Mouse (Mus musculus) heart, adult 11 months (tissue): ENCODE measurements around the gene Sipa1.
A peak's percentile ranks its signal among the peaks of the same experiment; 100 is the strongest.

Experiments
- DNase-seq: peaks from one replicate; pipeline ENCODE4 v3.0.0; 2022

Gene Sipa1

GRCm38 (mm10) chr19:5686437-5686836 is 22.9 kb upstream of the Sipa1 start:
- no peak for DNase-seq

DNA sequence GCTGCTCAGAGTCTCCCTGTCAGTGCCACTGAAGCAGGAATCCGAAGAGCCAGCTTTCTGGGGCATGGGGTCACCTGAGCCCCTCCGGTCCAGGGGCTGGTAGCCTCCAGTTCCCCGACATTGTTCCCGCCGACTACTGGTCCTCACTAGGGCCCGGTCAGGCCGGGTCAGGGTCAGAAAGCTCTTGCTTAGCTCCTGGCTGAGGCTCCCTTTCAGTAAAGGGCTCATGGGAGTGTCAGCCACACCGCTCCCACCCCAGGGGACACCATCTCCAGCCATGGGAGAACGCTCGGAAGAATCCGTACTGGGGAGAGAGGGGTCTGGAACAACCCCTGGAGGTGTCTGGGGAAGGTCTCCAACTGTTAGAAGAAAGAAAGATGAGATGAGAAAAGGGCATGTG is 22.4 kb upstream of the Sipa1 start:
- DNase-seq: peak; percentile 92

DNA sequence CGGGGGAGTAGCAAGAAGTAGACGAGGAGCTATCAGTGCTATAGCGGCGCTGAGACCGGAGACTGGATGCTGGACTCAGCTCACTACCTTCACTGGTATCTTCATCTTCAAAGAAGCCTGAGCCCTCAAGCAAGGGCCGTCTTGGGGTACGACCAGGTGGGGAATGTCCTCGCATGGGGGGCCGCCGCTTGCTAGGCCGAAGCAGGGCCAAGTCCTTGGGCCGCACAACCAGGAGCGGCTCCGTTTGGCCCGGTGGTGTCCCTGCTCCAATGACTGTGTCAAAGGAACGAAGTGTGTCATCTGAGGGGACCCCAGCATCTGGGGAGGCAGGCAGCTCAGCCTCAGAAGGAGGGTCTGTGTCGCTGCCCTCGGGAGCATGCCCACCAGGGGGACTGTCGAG is 21.9 kb upstream of the Sipa1 start:
- peak; percentile 92 for DNase-seq

DNA sequence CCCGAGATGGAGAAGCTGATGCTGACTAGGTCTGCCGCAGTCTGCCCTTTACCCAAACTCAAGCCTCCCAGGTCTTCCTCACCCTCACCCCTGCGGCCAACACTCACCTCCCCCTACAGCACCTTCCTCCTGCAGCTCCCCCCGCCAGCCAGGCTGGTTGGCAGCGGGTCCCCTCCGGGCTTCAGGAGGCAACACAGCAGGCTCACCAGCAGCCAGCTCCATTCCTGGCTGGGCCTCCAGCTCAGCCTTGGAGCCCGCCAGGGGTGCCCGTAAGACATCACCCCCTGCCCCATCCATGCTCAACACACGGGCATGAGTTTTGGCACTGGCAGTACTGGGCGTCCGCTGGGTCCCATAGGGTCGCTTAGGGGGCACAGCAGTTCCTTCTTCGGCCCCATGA is 21.5 kb upstream of the Sipa1 start:
- peak; percentile 91 for DNase-seq

GRCm38 (mm10) chr19:5684236-5684635 is 20.7 kb upstream of the Sipa1 start:
- DNase-seq: no peak

DNA sequence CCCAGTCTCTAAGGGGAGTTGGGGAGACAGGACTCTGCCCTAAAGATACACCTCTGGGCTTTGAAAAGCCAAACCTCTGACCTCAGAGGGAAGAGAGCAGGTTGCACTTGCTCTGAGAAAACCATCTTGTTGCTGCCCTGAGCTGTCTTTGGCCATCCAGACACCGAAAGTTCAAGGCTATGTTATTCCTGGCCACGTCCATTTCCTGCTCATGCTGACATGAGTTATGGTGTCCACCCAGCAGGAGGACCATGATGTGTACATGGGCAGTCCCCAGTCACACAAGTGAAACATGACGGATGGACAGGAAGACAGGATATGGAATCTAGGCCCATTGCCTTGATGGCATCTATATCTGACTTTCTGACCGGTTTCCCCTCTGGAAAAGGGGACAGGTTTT is 16.9 kb upstream of the Sipa1 start:
- no peak for DNase-seq

DNA sequence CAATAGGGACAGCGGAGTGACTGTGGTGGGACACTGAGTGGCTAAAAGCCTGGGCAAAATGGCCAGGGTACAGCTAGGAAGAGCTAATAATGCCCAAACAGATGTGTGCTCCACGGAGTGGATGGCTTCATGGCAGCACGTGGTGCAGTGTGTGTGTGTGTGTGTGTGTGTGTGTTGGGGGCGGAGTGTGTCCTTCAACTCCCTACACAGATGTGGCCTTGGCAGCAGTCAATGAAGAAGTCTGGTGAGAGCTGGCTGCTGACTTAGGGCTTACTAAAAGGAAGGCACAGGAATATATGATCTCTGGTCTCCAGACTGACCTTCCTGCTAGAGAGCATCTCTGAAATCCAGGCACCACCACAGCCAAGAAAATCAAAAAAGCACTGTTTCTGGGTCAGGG is 4.9 kb upstream of the Sipa1 start:
- no peak for DNase-seq

DNA sequence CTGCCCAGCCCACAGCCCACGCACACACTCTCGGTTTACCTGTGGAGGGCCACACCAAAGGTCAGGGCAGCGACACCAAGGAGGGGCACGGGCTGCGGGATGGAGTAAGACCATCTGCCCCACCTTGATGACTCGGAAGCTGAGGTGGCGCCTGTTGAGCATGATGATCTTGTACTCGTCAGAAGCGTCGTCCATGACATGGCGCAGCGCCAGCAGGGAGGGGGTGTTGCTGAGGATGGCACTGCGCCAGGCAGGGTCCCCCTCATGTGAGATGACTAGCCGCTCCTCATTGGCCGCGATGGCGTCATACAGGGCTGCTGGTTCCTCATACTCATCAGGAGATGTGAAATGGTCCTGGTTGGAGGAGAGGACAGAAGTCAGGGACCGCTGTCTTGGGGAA is 2.9 kb upstream of the Sipa1 start:
- peak; percentile 93 for DNase-seq

GRCm38 (mm10) chr19:5665465-5665864 is 2.0 kb upstream of the Sipa1 start:
- peak; percentile 92 for DNase-seq

DNA sequence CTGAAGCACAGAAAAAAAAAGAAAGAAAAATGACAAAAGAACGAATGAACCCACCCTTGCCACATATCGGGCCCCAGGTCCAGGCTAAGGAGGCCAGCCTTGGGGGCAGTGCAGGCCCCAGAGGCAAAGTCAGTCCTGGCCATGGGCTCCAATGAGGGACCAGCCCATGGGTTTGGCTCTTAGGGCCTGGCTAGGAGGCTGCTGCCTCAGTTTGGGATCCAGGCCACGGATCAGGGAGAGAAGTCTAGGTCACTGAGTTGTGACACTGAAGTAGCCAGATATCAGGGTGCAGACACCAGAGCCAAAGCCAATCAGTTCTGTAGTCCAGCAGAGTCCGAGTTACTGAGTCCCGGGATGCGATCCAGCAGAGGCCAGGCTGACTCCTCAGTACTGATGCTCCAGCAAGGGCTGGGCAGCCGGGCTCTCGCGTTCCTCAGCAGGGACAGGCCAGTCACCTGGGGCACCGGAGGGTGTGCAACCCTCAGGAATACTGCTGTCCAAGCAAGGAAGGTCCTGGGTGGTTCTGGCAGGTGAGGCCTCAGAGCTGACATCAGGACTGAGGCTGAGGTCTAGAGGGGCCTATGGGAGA is 1.3 kb upstream of the Sipa1 start:
- DNase-seq: peak; percentile 90

- peak; percentile 94 for DNase-seq
These were observed 1.2 kb downstream of the Sipa1 start for GRCm38 (mm10) chr19:5662310-5662709.

- peak; percentile 99 for DNase-seq
These were observed 2.4 kb downstream of the Sipa1 start for GRCm38 (mm10) chr19:5660942-5661751.

DNA sequence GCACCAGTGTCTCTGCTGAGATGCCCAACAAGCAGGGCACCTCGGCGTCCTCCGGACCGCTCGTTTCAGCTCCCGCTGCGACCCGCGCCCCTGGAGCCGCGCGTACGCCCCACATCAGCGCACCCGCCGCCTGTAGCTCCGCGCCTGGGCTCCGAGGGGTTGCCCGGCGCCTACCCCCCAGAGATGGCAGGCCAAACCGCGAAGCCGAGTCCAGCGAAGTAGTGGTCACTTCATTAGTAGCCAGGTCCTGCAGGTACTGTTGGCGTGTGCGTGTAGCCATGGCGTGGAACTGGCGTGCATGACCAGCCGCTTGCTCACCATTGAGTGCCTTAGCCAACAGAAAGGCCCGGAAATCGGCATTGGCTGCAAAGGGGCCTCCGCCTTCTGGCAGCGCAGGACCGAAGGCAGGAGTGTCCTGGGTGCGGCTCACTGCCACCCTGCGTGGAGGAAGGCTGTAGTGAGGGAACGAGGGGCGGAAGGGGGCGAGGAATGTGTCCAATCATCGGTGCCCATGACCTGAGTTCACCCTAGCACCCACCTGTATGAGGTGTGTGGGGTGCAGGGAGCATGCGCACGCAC is 8.7 kb downstream of the Sipa1 start:
- peak; percentile 89 for DNase-seq

DNA sequence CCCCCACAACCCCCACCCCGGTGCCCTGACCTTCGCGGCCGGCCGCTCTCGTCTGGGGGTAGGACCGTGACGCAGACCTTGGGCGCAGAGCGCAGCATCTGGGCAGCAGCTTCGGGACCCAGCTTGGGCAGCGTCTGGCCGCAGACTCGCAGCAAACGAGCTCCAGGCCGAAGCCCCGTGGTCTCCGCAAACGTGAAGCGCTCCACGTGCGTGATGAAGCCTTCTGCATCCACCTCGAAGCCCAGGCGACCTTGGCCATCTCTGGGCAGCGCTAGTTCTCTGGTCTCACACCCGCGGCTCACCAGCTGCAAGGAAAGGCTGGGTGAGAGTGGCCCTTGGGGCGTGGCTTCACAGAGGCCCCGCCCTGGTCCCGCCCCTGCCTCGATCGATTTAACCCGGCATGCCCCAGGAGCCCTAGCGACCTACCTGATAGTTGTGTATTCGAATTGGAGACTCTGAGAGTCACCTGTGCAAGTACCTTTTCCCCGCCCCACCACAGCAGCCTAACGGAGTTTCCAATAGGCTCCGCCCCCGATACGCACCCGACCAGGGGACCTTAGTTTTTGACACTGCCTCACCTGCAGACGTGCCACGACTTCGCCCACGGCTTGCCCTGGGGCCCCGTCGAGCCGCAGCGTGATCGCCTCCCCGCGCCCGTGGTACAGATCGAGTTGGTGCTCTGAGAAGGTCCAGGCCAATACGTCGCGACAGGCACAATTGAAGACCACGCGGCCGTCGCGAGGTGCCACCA is 9.4 kb downstream of the Sipa1 start:
- peak; percentile 90 for DNase-seq

GRCm38 (mm10) chr19:5652570-5652969 is 10.9 kb downstream of the Sipa1 start:
- DNase-seq: no peak

DNA sequence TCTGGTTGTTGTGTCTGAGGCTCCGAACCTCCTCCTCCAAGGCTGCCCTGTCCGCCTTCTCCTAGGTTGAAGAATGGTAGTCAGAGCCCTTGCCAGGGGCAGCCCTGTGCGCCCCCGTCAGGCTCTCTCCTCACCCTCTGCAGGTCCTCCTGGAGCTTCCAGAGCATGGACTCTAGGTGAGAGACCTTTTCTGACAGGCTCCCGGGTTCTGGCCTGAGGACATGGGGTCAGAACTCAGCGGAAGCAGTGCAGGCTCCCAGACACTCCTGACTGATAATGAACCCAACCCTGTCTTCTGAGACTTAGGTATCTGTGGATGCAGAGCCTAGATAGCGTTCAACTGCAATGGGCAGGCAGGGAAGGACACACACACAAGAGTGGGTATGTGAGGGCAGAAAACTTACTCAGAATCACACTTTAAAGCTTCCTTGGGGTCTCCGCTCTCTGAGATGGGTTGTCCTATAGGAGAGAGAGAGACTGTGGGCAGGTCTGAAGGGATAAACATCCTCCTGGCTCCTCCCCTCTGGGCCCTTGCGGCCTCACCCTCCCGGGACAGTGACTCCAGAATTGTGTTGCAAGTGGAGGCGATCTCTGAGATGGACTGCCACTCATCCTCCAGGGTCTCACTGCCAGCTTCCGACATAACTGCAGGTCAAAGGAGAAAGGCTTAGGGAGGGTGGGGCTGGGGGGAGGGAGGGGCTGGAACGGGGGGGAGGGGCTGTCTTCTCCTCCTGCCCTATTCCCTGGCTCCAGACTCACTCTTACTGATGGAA is 11.8 kb downstream of the Sipa1 start:
- DNase-seq: peak; percentile 92

GRCm38 (mm10) chr19:5649298-5649741 is 14.2 kb downstream of the Sipa1 start:
- peak; percentile 98 for DNase-seq

DNA sequence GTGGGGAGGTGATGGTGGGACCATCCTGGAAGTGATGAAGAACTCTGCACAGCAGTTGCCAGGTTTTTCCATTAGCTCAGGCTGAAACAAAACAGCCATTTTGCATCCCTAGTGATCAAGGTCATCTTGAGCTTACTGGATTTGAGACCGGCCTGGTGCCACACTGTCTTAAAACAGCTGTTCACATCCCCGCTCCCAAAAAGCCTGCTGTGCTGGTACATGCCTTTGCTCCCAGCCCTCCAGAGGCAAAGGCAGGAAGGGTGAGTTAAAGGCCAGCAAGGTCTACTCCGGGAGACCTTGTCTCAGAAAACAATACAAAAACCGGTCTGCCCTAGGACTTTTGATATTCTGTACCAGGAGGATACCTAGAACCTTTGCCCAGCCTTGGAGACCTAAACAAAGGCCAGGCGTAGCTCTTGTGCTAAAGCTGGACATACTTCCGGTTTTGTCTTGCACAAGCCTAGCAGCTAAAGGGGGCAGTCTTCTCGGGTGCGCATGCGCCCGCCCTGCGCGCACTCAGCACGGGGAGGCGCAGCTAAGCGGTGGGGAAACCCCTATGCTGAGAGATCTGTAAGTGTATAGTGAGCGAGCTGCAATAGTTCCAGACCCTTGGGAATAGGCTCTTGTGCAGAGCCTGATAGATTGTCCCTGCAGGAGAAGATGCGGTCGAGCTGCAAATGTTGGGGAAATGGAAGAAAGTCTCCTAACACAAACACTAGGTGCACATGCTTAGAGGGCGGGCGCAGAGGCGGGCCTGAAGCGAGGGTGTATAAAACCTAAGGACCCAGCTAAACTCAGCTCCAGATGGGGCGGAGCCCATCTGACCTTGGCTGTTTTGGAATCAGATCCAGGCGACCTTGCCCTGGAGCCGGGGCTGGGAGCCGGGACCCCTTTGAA is 14.9 kb downstream of the Sipa1 start:
- peak; percentile 99 for DNase-seq

- peak; percentile 91 for DNase-seq
These were observed 15.7 kb downstream of the Sipa1 start for GRCm38 (mm10) chr19:5647791-5648190.

GRCm38 (mm10) chr19:5646731-5647330 is 16.7 kb downstream of the Sipa1 start:
- peak; percentile 92 for DNase-seq

GRCm38 (mm10) chr19:5645280-5645679 is 18.2 kb downstream of the Sipa1 start:
- peak; percentile 90 for DNase-seq
